Mouse (Mus musculus): ENCODE data around the gene Slc6a6. TPM values are rescaled to one million over a fixed set of nuclear protein-coding genes. Genes with fewer than 3 reads are reported as not detected.

The Slc6a6 gene
- polyA plus RNA-seq, 1 experiment from 2014 or later: 72.4 TPM

- peaks cover 34% of the 10 kb centered on the region for H3K4me1 ChIP-seq
- no peak for ATAC-seq (ENCODE audit: low FRiP score, low read depth)
- no peak overlapping the region for H3K4me3 ChIP-seq
- no peaks in the 10 kb centered on the region for H3K27me3 ChIP-seq (replicated peaks)
- H3K4me2 ChIP-seq (replicated peaks): no peak overlapping the region
- peaks cover 14% of the 10 kb centered on the region; the same call in 1 of the 2 replicates for H3K36me3 ChIP-seq
- H3K27ac ChIP-seq: no peak overlapping the region
- H3K9me3 ChIP-seq: no peaks in the 10 kb centered on the region
- WGBS: 69% methylated on average over 7 of the region's 7 CpGs
- H3K9ac ChIP-seq: no peak overlapping the region
Observed at GRCm38 (mm10) chr6:91690222-91690621, 6.4 kb downstream of the Slc6a6 start.

GRCm38 (mm10) chr6:91690646-91691045, 6.8 kb downstream of the Slc6a6 start:
- H3K27ac ChIP-seq: no peak overlapping the region
- H3K4me1 ChIP-seq: peaks cover 31% of the 10 kb centered on the region
- peaks cover 14% of the 10 kb centered on the region; the same call in 1 of the 2 replicates for H3K36me3 ChIP-seq
- no peaks in the 10 kb centered on the region for H3K27me3 ChIP-seq (replicated peaks)
- no peak overlapping the region for H3K4me2 ChIP-seq (replicated peaks)
- no peak overlapping the region for H3K4me3 ChIP-seq
- H3K9me3 ChIP-seq: no peaks in the 10 kb centered on the region
- 91% methylated on average over 7 of the region's 7 CpGs for WGBS
- no peak overlapping the region for H3K9ac ChIP-seq
- ATAC-seq (ENCODE audit: low FRiP score, low read depth): no peak

- Histone ChIP-seq H3K9me3 (no peaks in the 10 kb centered on the region), H3K4me1 (peaks cover 22% of the 10 kb centered on the region), H3K4me2 (replicated peaks) (no peak overlapping the region), H3K36me3 (peaks cover 14% of the 10 kb centered on the region; the same call in 1 of the 2 replicates), H3K9ac (no peak overlapping the region), H3K27ac (no peak overlapping the region), H3K4me3 (no peak overlapping the region), H3K27me3 (replicated peaks) (no peaks in the 10 kb centered on the region)
- 85% methylated on average over 4 of the region's 4 CpGs for WGBS
- no peak for ATAC-seq (ENCODE audit: low FRiP score, low read depth)
Observed at GRCm38 (mm10) chr6:91691576-91691975, 7.7 kb downstream of the Slc6a6 start.

GRCm38 (mm10) chr6:91693301-91693886, 9.5 kb downstream of the Slc6a6 start:
- Histone ChIP-seq H3K9ac (no peak overlapping the region), H3K27ac (no peak overlapping the region), H3K9me3 (no peaks in the 10 kb centered on the region), H3K27me3 (replicated peaks) (no peaks in the 10 kb centered on the region), H3K4me1 (peaks cover 9% of the 10 kb centered on the region), H3K4me2 (replicated peaks) (no peak overlapping the region), H3K4me3 (no peak overlapping the region), H3K36me3 (peaks cover 14% of the 10 kb centered on the region; the same call in 1 of the 2 replicates)
- 85% methylated on average over 17 of the region's 17 CpGs for WGBS
- no peak for ATAC-seq (ENCODE audit: low FRiP score, low read depth)

GRCm38 (mm10) chr6:91694610-91695009, 10.8 kb downstream of the Slc6a6 start:
- no peak for ATAC-seq (ENCODE audit: low FRiP score, low read depth)
- Histone ChIP-seq H3K4me2 (replicated peaks) (no peak overlapping the region), H3K9ac (no peak overlapping the region), H3K4me3 (no peak overlapping the region), H3K27ac (no peak overlapping the region), H3K27me3 (replicated peaks) (no peaks in the 10 kb centered on the region), H3K36me3 (peaks cover 22% of the 10 kb centered on the region; the same call in 1 of the 2 replicates), H3K4me1 (peaks cover 9% of the 10 kb centered on the region), H3K9me3 (no peaks in the 10 kb centered on the region)
- 75% methylated on average over 7 of the region's 7 CpGs for WGBS

GRCm38 (mm10) chr6:91698831-91699230, 15.0 kb downstream of the Slc6a6 start:
- Histone ChIP-seq H3K27me3 (replicated peaks) (no peaks in the 10 kb centered on the region), H3K4me2 (replicated peaks) (no peak overlapping the region), H3K4me3 (no peak overlapping the region), H3K9ac (no peak overlapping the region), H3K36me3 (peaks cover 36% of the 10 kb centered on the region), H3K9me3 (no peaks in the 10 kb centered on the region), H3K27ac (no peak overlapping the region), H3K4me1 (peaks cover 12% of the 10 kb centered on the region)
- 83% methylated on average over 1 of the region's 1 CpGs for WGBS
- ATAC-seq (ENCODE audit: low FRiP score, low read depth): no peak

GRCm38 (mm10) chr6:91699482-91700200, 15.8 kb downstream of the Slc6a6 start:
- Histone ChIP-seq H3K27me3 (replicated peaks) (no peaks in the 10 kb centered on the region), H3K27ac (no peak overlapping the region), H3K9me3 (no peaks in the 10 kb centered on the region), H3K4me3 (no peak overlapping the region), H3K4me1 (peaks cover 9% of the 10 kb centered on the region), H3K4me2 (replicated peaks) (no peak overlapping the region), H3K9ac (no peak overlapping the region), H3K36me3 (peaks cover 44% of the 10 kb centered on the region)
- no peak for ATAC-seq (ENCODE audit: low FRiP score, low read depth)
- 88% methylated on average over 4 of the region's 4 CpGs for WGBS

- 82% methylated on average over 11 of the region's 11 CpGs for WGBS
- ATAC-seq (ENCODE audit: low FRiP score, low read depth): no peak
- Histone ChIP-seq H3K27ac (no peak overlapping the region), H3K4me3 (no peak overlapping the region), H3K4me2 (replicated peaks) (no peak overlapping the region), H3K9me3 (no peaks in the 10 kb centered on the region), H3K4me1 (peaks cover 3% of the 10 kb centered on the region; the same call in 1 of the 2 replicates), H3K27me3 (replicated peaks) (no peaks in the 10 kb centered on the region), H3K36me3 (peaks cover 49% of the 10 kb centered on the region), H3K9ac (no peak overlapping the region)
Observed at GRCm38 (mm10) chr6:91700823-91701621, 17.2 kb downstream of the Slc6a6 start.

- Histone ChIP-seq H3K4me1 (0 out of 2 replicates have a peak, but pooled peaks cover 6% of the 10 kb centered on the region), H3K4me3 (no peak overlapping the region), H3K27me3 (replicated peaks) (no peaks in the 10 kb centered on the region), H3K9me3 (no peaks in the 10 kb centered on the region), H3K9ac (no peak overlapping the region), H3K4me2 (replicated peaks) (no peak overlapping the region), H3K36me3 (peaks cover 60% of the 10 kb centered on the region), H3K27ac (no peak overlapping the region)
- no peak for ATAC-seq (ENCODE audit: low FRiP score, low read depth)
- WGBS: 99% methylated on average over 2 of the region's 2 CpGs
Observed at GRCm38 (mm10) chr6:91703459-91703858, 19.6 kb downstream of the Slc6a6 start.

GRCm38 (mm10) chr6:91704446-91704845, 20.6 kb downstream of the Slc6a6 start:
- H3K4me1 ChIP-seq: 0 out of 2 replicates have a peak, but pooled peaks cover 6% of the 10 kb centered on the region
- H3K4me3 ChIP-seq: no peak overlapping the region
- H3K4me2 ChIP-seq (replicated peaks): no peak overlapping the region
- no peak overlapping the region for H3K27ac ChIP-seq
- H3K9ac ChIP-seq: no peak overlapping the region
- 81% methylated on average over 1 of the region's 1 CpGs for WGBS
- no peak for ATAC-seq (ENCODE audit: low FRiP score, low read depth)
- H3K36me3 ChIP-seq: peaks cover 56% of the 10 kb centered on the region
- no peaks in the 10 kb centered on the region for H3K9me3 ChIP-seq
- H3K27me3 ChIP-seq (replicated peaks): no peaks in the 10 kb centered on the region

- Histone ChIP-seq H3K9me3 (no peaks in the 10 kb centered on the region), H3K9ac (no peak overlapping the region), H3K4me3 (no peak overlapping the region), H3K27ac (no peak overlapping the region), H3K36me3 (peaks cover 54% of the 10 kb centered on the region), H3K27me3 (replicated peaks) (no peaks in the 10 kb centered on the region), H3K4me1 (0 out of 2 replicates have a peak, but pooled peaks cover 6% of the 10 kb centered on the region), H3K4me2 (replicated peaks) (no peak overlapping the region)
- no peak for ATAC-seq (ENCODE audit: low FRiP score, low read depth)
- WGBS: 78% methylated on average over 4 of the region's 4 CpGs
Observed at GRCm38 (mm10) chr6:91705651-91706050, 21.8 kb downstream of the Slc6a6 start.

Data from neural tube, embryonic 12.5 days (tissue).